Mouse (Mus musculus) liver, adult 2 months (tissue): ENCODE measurements around the gene Tmem30b.

Experiments
- CTCF ChIP-seq: fragments of 200-500 bp; IDR thresholded peaks from 2 replicates; pipeline ENCODE4 v1.5.1; 2011; ENCODE audit warnings: low read depth, low read length, control low read depth
- POLR2A ChIP-seq: fragments of 200-500 bp; IDR thresholded peaks from 2 replicates; pipeline ENCODE4 v1.6.1; 2011; ENCODE audit warnings: low read length, control low read depth; ENCODE audit not compliant: insufficient read depth; ENCODE audit errors: extremely low read depth

- TF ChIP-seq POLR2A (no peak), CTCF (no peak)
Observed at GRCm38 (mm10) chr12:73529131-73529530, 17.1 kb downstream of the Tmem30b start.
